16 mouse cellular contexts compared by ENCODE assay signal in the genomic region with DNA sequence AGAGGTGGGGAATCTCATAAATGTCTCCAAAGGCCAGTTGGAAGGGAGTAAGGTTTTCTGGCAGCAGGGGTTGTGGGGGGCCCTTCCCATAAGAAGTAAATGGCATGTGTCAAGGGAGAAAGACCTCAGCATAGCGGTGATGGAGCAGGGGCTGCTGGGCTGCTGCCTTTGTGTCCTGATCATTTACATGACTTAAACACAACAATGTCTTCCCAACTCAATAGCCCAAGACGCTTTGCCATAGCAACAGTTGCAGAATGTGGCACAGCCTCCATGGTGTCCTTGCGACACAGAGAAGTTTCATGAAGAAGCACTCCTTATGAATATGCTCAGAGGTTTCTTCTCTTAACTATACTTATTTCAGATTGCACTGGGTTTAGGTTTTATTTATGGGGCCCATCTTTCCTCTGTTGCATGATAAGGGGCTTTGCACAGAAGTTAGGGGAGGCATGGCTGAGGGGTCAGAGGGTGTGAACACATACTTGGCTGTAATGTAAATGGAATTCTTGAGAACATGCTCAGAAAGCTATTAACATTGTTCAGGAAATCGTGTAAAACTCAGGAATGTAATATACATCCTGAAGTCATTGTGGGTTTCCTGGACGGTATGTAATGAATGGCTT.
A peak's percentile ranks its signal among the peaks of the same experiment; 100 is the strongest.
DNase-seq lines count a peak whose midpoint lies in the region; ATAC-seq and TF ChIP-seq lines count a peak whose summit lies in the region.
"Had no signal": no experiment of that assay in that cellular context is flagged by ENCODE, and none has a peak within 500 bp of the region (broad histone marks: within the 10 kb centered on the region; RNA-seq: fewer than 3 reads in every experiment).

No protein-coding gene starts in this region.

- 19% methylated on average over 5 of the region's 5 CpGs for WGBS in hindbrain, embryonic 12.5 days
- WGBS in hindbrain, postnatal 0 days, result 37% methylated on average over 5 of the region's 5 CpGs
- 12% methylated on average over 5 of the region's 5 CpGs for WGBS in forebrain, embryonic 16.5 days

- no peak for DNase-seq in hindbrain, postnatal 0 days (ENCODE audit: low spot score)
- peak; percentile 34 for DNase-seq in 3T3-L1 (ENCODE audit: low read depth, low spot score)
- peak; percentile 68 for DNase-seq in embryo, embryonic 10.5 days (ENCODE audit: low spot score)
- DNase-seq in gastrocnemius, postnatal 10 days, result no peak
- DNase-seq in ovary, postnatal 36 days (ENCODE audit: low spot score), result no peak
- DNase-seq in Muller cell, postnatal 12 days (ENCODE audit: inconsistent ontology term), result no peak
- DNase-seq: adrenal gland, postnatal 10 days; B cell, adult 2 months; cerebellum, adult 2 months; layer of hippocampus, adult 9-11 months; lung, adult 2 months had no signal

- no peak overlapping the region for H3K9ac ChIP-seq in hindbrain, embryonic 12.5 days
- H3K9ac ChIP-seq in hindbrain, postnatal 0 days (replicated peaks; ENCODE audit: low read length), result no peak overlapping the region
- H3K9ac ChIP-seq in forebrain, embryonic 16.5 days (replicated peaks; ENCODE audit: low read depth, low read length), result no peak overlapping the region
- H3K9ac ChIP-seq: limb, embryonic 15.5 days; stomach, embryonic 15.5 days had no signal

- no peaks in the 10 kb centered on the region for H3K36me3 ChIP-seq in hindbrain, embryonic 12.5 days
- H3K36me3 ChIP-seq in hindbrain, postnatal 0 days (ENCODE audit: insufficient read depth, low read length), result no peaks in the 10 kb centered on the region
- no peaks in the 10 kb centered on the region for H3K36me3 ChIP-seq in forebrain, embryonic 16.5 days (ENCODE audit: control insufficient read depth, insufficient read depth)
- H3K36me3 ChIP-seq: limb, embryonic 15.5 days; stomach, embryonic 15.5 days had no signal

- no peaks in the 10 kb centered on the region for H3K9me3 ChIP-seq in hindbrain, embryonic 12.5 days (replicated peaks)
- no peaks in the 10 kb centered on the region for H3K9me3 ChIP-seq in hindbrain, postnatal 0 days (ENCODE audit: low read length)
- H3K9me3 ChIP-seq in forebrain, embryonic 16.5 days (ENCODE audit: control insufficient read depth, low read length), result no peaks in the 10 kb centered on the region
- H3K9me3 ChIP-seq: limb, embryonic 15.5 days; stomach, embryonic 15.5 days had no signal

- 0 out of 2 replicates have a peak, but pooled peaks cover 6% of the 10 kb centered on the region for H3K4me1 ChIP-seq in hindbrain, embryonic 12.5 days
- no peaks in the 10 kb centered on the region for H3K4me1 ChIP-seq in hindbrain, postnatal 0 days (ENCODE audit: insufficient read depth, low read length)
- H3K4me1 ChIP-seq in forebrain, embryonic 16.5 days (replicated peaks; ENCODE audit: control insufficient read depth, insufficient read depth, low read length), result no peaks in the 10 kb centered on the region
- H3K4me1 ChIP-seq: limb, embryonic 15.5 days; stomach, embryonic 15.5 days had no signal

- peaks cover 12% of the 10 kb centered on the region; the same call in 1 of the 2 replicates for H3K27me3 ChIP-seq in hindbrain, embryonic 12.5 days
- no peaks in the 10 kb centered on the region for H3K27me3 ChIP-seq in hindbrain, postnatal 0 days (ENCODE audit: insufficient read depth, low read length)
- no peaks in the 10 kb centered on the region for H3K27me3 ChIP-seq in forebrain, embryonic 16.5 days (replicated peaks; ENCODE audit: control insufficient read depth, insufficient read depth, low read length)
- H3K27me3 ChIP-seq: stomach, embryonic 15.5 days had no signal

- TF ChIP-seq CTCF in hindbrain, postnatal 0 days (IDR thresholded peaks at IDR 0.05; ENCODE audit: low read depth), result no peak

- no peak overlapping the region for H3K4me3 ChIP-seq in hindbrain, embryonic 12.5 days
- no peak overlapping the region for H3K4me3 ChIP-seq in hindbrain, postnatal 0 days (ENCODE audit: low read length)
- no peak overlapping the region for H3K4me3 ChIP-seq in forebrain, embryonic 16.5 days (replicated peaks; ENCODE audit: low read length)
- H3K4me3 ChIP-seq: erythroblast, embryonic 14.5 days; limb, embryonic 15.5 days; stomach, embryonic 15.5 days had no signal

- peak; percentile 77 for ATAC-seq in hindbrain, embryonic 12.5 days (ENCODE audit: low FRiP score)
- no peak for ATAC-seq in hindbrain, postnatal 0 days
- ATAC-seq in forebrain, embryonic 16.5 days, result peak; percentile 64

- peak overlapping the region; percentile 55; the same call in 1 of the 2 replicates for H3K27ac ChIP-seq in hindbrain, embryonic 12.5 days
- H3K27ac ChIP-seq in hindbrain, postnatal 0 days, result no peak overlapping the region
- H3K27ac ChIP-seq in forebrain, embryonic 16.5 days (ENCODE audit: low read length), result no peak overlapping the region
- H3K27ac ChIP-seq: limb, embryonic 15.5 days; stomach, embryonic 15.5 days had no signal

- H3K4me2 ChIP-seq in hindbrain, embryonic 12.5 days (replicated peaks), result no peak overlapping the region
- H3K4me2 ChIP-seq in hindbrain, postnatal 0 days (ENCODE audit: low read depth, low read length), result no peak overlapping the region
- H3K4me2 ChIP-seq in forebrain, embryonic 16.5 days (ENCODE audit: low read length), result no peak overlapping the region
- H3K4me2 ChIP-seq: limb, embryonic 15.5 days; stomach, embryonic 15.5 days had no signal

Comparison
In these comparisons a context has a peak if more than half of its experiments do, and no peak if none do; other contexts are left out.
1. DNase-seq: peak in 3T3-L1 (single experiment) and embryo, embryonic 10.5 days (single experiment); none in hindbrain, postnatal 0 days (single experiment), gastrocnemius, postnatal 10 days (single experiment), ovary, postnatal 36 days (single experiment) and Muller cell, postnatal 12 days (single experiment).